Mouse (Mus musculus) CD8-positive naive resting alpha-beta T cell, adult 2 months (primary cell): ENCODE measurements around the gene Serpine1.
"Not testable (repeated sequence)": the region's sequence is repeated elsewhere in the genome, so short reads cannot be mapped to it uniquely, and the experiment has no call there.

Source experiments
- DNase-seq, 2 experiments: peaks; one replicate each; pipeline ENCODE4 v3.0.0; 2022; ENCODE audit warnings: low read depth in 2 of 2, low spot score in 2 of 2

Gene Serpine1

DNA sequence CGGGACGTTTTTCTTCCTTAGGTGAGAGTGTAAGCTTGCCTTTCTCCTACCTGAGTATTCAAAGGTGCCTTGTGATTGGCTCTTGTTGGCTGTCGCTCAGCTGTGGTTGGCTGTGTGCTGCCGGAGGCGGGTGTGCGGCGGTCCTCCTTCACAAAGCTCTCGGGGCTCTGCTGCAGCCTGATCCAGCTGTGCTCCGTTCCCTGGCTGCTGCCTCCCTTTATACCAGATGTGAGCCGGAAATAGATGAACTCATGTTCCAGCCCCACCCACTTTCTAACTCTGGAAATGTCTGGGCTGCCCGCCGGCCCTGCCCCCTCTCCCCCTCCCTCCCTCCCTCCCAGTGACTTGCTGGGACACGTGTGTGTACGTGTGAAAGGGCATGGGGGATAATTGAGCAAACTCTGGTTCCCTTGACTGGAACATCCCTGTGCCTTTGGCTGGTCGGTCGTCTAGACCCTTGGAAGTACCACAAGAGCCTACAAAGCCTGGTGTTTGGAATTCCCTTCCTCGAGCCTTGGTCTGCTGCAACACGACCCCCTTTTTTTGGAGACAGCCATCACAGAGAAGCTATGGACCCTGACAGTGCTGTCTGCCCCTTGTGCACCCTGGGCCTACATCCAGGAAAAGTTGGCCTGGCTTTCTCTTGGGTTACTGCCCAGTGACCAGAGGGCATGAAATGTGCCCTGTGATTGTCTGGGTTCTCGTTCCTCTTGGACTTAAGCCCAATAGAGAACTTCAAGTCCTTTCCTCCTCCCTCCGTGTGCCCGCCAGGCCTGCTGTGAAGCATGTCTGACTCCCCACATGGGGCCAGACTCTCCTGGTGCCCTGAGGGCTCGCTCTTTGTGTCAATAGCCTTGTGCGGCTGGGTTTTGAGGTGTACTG is at the start of gene Serpine1:
Gene Serpine1 (minus strand): TSS at position 190 of the 882 bp plus-strand sequence.
- DNase-seq, result peak in 1 of 2 experiments; percentile 10

DNA sequence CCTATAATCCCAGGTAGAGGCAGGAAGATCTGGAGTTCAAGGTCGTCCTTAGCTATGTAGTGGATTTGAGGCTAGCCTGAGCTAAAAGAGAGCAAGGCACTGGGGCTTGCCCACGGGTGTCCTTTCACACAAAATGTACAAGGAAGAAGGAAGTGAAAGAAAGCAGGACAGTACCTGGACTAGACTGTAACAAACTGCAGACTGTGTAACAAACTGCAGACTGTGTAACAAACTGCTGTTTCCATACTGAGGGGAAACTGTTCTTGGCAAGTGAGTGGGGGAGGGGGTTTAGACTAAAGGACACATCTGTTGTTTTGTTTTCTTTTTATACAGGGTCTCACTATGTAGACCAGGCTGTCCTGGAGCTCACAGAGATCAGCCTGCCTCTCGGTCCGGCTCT is 49.2 kb upstream of the Serpine1 start:
- DNase-seq, result no peak

DNA sequence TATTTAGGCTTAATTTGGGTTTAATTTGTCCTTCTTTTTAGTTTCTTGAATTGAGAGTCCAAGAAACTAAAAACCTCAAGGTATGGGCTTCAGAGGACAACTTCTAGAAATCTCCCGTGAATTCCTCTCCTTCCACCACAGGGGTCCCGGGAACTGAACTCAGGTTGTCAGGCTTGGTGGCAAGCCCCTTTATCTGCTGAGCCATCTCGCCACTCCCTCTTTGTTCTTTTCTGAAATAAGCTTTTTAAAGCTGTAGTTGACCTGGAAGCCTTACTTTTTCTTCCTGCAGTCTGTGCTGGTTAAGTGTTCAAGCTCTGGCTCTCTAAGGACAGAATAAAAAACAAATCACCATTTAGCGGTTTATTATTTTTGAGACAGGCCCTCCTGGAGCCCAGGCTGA is 46.8 kb upstream of the Serpine1 start:
- DNase-seq, result no peak

DNA sequence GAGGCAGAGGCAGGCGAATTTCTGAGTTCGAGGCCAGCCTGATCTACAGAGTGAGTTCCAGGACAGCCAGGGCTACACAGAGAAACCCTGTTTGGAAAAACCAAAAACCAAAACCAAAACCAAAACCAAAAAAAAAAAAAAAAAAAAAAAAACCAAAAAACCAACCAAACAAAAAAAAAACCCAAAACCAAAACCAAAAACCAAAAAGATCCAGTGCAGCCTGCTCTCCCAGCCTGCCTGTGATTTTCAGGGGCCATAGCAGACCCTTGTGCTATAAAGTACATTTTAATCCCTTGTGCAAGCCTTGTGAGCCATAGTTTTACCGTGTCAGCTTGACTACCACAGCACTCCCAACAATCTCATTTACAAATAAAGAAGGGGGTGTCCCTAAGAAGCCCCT is 45.9 kb upstream of the Serpine1 start:
- not testable (repeated sequence) for DNase-seq

DNA sequence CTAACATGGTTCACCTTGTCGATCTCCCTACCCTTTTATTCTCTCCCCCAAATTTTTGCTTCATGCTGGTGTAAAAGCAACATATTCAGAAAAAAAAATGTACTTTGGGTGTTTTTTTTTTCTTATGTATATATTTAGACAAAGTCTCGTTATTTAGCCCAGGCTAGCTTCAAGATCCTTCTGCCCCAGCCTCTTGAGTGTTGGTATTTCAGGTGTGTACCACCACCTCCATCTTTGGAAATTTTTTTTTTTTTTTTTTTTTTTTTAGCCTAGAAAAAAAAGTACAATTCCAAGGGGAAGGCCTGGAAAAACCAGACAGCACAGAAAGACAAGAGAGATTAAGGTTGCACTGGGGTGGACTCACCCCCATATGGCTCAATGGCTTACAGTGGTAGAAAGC is 44.9 kb upstream of the Serpine1 start:
- DNase-seq, result no peak

DNA sequence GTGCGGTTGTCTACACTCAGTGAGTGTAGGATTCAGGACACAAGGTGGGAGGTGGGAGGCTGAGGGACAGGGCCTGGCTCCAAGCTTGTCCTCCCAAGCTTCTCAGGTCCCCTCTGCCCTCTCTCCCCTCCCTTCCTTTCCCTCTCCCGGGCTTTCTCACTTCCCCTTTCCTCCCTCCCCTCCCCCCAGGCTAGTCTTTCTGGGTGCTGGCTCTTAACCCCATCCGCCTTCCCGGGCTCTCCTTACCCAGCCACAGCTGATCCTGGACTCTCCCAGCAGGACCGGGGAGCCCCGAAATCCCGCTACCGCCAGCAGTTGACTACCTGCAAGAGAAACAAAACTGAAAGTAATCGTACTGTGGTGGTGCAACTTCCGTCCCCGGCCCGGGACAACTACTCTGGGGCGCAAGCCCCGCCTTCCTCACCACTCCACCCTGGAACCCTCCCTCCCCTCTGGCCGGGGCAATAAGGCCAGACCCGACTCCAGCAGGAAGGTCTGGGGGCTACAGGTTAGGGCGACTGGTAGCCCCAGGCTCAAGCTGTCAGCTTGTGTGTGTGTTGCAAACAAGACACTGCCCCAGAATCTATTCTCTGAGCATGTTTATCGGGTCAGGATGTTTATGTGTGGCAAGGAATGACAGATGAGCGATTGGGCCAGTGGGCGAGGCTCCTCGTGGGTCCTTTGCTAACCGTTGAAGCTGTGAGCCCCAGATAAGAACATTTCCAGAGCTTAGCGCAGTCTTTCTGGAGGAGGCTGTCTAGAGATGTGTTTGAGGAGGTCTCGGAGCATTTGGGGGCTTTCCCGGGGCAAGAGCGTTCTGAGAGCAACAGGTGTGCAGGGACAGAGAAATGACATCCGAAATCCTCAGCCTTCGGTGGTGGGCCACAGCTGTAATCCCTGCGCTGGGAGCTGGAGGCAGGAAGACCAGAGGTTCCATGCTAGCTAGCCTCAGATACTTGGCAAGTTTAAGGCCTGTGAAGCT is 44.1 kb upstream of the Serpine1 start, which contains the start of gene Trim56:
Gene Trim56 (minus strand): TSS at position 344 of the 982 bp plus-strand sequence.
- peak; percentile 54 to 71 for DNase-seq

DNA sequence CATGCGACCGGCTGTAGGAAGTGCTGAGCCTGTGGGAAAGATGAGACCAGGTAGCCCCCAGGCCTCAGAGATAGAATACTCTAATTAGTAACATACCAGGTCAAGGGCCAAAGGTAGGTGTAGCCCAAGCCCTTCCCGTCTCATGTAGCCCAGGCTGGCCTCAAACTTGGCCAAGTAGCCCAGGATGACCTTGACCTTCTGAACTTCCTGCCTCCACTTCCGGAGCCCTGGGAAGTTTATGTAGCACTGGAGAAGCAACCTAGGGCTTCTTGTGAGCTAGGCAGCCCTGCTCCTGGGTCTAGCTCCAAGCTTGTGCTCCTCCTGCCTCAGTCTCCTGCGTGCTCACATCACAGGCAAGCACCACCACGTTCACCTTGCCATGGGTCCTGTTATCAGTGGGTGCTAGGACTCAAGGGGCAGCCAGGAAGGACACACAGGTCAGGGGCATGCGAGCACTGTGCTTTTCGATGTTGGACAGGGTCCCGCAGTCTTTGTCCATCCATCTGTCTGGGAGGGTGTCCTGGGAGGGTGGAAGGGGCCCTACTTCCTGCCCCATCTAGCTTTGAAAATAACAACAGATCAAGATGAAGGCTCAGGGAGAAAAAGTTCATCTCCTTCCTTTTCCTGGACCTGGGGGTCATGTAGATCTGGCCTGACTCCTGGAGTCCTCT is 43.0 kb upstream of the Serpine1 start:
- no peak for DNase-seq

DNA sequence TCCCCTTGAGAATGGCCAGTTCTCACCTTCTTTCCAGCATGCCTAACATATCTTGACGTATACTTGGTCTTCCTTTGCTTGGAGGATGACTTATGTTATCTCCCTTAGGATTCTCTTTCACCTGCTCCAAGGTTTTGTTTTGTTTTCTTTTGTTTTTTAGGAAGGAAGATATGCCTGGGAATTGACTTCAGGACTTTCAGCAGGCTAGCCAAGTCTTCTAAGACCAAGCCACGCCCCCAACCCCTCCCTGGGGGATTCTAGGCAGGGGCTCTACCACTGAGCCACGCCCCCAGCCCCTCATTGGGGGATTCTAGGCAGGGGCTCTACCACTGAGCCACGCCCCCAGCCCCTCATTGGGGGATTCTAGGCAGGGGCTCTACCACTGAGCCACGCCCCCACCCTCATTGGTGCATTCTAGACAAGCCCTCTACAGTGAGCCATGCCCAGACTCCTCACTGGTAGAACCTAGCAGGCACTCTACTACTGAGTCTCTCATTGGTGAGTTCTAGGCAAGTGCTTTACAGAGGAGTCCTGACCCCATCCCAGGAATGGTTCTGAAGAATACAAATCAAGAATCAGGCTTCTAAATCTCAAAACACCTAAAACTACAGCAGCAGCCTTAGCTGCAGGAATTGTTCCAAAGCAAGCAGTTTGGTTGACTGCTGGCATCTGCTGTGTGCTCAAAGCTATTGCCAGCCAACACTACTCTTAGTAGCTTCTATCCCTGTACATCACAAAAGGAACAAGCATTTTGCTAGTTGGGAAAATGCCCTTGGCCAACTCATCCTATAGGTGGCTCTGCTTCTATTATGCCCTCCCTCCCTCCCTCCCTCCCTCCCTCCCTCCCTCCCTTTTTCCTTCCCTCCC is 39.7 kb upstream of the Serpine1 start:
- no peak for DNase-seq

DNA sequence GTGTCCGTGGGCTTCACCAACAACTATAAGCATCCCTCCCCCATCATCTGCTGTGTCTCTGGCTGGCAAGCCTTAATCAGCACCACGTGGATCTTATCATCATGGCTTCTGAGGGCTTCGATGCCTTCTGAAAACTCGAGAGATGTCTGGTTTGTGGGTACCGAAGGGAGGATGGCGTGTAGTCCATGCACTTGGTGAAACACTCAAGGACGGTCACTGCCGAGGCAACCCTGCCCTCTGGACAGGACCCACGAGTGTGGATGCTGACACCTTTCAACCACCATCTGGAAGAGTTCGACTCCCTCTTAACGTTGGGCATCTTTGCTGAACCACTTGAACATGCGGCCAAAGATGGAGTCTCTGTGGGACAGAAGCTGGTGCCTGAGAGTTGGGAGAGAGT is 38.8 kb upstream of the Serpine1 start:
- no peak for DNase-seq

DNA sequence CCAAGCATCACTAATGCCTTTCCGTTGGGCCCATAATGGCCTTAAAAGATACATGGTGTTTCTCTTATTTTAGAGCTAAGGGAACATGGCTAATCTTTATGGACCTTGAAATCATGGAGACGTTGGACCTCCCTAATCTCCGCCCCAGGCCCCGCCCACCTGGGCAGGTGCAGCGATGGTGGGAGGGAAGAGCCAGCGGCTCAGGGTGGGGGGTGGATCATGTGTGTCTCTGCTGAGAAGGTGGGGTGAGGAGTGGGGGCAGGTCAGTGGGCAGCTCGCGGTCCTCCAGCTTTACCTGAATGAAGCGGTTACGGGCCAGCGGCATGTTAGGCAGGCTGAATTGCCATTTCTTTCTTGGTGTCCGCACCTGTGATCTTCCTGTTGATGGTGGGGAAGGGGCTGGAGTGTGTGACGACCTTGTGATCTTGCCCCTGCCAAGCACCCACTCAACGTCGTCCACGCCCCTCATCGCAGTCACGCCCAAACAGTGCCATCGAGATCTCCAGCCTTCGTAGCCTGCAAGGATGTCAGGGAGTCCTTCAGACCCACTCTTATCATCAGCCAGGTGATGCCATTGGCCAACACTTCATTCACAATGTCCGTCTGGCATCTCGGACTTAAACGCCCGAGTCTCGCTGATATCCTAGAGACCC is 38.0 kb upstream of the Serpine1 start:
- no peak for DNase-seq

DNA sequence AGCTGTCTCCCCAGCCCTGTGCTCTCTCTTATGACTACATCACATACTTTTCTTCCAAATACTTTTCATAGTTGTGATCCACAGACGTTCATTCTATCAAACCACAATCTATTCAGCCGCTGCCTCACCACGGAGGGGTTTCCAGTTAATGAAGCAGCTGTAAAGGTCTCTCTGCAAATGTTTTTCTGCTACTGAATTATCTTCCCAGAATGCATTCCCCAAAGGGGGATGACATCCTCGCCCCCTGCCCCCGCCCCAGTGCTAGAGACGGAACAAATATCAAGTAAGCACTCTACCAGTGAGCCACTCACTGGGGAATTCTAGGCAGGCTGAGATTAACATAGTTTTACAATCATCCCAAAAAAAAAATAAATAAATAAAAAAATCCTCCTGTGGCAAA is 36.0 kb upstream of the Serpine1 start:
- DNase-seq, result no peak

DNA sequence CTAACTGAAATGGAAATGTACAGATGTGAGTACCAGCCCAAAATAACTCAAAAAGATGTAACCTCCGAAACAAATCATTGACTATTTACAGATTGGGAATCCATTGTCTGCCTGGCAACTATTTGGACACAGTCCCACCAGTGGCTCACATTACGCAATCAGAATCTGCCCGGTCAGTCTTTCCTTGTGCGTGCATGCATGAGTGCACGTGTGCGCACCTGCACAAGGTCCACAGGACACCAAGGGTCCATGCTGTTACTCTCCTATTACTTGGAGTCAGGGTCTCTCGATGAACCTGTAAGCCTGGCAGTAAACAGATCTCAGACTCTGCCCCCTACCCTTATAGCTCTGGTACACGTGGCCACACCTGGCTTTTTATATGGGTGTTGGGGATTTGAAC is 35.6 kb upstream of the Serpine1 start:
- no peak for DNase-seq

DNA sequence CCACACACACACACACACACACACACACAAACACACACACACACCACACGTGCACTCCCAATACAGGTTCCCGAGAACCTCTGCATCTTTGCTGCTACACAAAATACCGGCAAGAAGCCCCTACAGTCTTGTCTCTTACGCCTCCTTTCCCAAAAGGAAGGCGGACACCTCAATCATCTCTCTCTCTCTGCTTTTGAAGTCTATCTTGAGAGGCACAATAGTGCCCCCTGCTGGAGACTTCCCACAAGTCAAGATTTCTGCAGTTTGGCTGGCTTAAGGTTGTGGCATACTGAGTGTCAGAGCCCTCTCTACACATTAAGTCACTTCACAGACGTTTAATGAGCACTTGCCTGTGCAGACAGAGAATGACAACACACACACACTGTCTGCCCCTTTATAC is 35.0 kb upstream of the Serpine1 start:
- DNase-seq, result peak; percentile 61 to 73

DNA sequence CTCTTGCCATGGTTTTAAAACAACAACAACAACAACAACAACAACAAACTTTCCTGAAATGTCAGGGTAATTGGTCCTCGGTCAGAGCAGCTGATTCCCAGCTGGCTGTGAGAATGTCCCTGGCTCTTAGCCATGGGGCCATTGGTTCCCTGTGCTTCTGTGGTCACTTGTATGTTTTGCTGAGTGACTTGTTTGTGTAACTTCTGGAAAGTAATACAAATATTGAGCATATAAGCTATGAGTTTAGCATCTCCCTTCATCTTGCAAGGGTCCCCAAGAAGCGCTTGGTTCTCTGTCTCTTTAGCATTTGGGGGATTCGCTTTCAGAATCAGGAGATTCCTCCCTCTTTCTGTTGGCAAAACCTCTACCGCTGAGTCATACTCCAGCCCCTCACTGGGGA is 34.4 kb upstream of the Serpine1 start:
- no peak for DNase-seq

DNA sequence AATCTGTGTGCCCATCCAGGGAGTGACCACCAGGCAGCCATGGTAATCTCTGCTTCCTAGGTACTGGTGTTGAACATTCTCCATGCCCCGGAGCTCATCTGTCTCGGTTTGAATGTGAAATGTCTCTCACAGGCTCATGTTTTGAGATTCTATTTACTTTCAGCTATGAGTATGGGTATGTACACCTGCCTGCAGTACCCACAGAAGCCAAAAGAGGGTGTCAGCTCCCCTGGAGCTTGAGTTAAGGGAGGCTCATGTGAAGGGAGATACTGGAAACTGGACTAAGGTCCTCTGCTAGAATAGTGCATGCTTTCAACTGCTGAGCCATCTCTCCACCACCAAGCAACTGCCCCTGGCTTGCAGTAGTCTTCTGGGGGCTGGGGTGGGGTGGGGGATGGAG is 31.9 kb upstream of the Serpine1 start:
- DNase-seq, result no peak

DNA sequence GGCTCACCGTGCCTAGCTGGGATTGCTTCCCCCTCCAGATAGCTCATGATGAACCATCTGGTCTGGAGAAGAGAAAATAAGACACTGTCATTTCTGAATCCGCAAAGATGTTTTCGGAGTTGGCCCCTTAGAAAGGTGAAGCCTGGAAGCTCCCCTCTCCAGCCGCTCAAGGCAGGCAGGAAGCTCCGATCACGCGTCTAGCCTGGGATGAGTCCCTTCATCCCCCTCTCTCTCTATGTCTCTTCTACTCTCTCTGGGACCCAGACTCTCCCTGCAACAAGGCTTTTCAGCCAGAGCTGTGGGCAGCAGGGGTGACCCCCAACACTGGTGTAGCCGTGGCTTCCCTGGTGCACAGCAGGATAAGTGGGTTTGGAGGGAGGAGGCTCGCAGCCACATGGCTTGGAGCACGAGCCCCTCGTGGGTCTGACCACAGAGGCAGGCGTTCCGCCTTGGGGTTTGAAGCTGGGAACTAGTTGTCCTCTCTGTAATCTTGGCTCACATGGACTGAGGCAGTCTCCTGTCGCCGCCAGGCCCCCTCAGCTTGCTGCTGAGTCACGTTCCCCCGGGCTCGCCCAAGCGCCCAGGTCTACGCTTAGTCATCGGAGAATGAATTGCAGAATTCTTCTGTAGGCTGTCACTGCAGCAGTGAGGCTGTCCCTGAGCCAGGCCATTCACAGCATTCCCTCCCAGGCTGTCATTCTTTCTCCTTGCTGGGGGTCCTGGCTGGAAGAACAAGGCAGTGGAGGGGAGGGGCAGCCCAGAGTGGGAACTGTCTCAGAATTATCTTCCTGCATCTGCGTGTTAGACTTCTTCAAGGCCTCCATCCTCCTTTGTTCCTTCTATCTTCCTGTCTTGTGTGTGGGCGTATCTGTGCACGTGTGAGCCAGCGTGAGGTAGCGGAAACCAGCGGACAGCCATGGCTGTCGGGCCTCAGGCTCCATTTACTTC is 30.8 kb upstream of the Serpine1 start:
- peak in 1 of 2 experiments; percentile 52 for DNase-seq

DNA sequence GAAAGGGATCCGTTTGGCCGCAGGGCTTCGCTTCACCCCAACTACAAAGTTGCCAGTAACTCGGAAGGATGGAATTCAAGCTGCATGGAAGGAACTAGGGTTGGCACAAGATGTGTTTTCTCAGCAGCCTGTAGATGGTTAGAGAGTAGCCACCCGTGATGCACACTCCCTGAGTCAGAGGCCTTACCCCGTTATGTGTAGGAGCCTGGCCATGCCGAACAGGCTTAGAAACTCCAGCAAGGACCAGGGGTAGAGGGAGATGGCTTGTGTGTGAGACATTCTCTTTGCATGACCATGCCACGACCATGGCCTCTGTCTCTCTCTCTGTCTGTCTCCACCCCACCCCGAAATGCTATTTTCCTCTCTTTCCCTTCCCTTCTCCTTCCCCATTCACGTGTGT is 30.0 kb upstream of the Serpine1 start:
- no peak for DNase-seq

DNA sequence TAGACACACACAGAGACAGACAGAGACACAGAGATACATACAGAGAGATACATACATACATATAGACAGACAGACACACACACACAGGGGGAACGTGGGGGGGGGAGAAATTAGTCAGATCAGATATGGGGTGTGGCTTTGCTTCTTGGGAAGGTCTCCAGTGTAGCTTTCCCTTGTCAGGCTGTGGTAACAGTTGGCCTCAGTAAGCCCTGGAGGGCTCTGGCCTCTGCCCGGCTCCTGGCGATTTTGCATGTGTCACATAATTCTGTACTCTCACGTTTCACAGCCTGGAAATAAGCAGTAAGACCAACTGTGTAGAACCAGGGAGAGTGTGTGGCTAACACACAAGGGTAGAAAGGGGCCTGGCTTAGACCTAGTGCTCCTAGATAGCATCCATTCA is 28.6 kb upstream of the Serpine1 start:
- no peak for DNase-seq

DNA sequence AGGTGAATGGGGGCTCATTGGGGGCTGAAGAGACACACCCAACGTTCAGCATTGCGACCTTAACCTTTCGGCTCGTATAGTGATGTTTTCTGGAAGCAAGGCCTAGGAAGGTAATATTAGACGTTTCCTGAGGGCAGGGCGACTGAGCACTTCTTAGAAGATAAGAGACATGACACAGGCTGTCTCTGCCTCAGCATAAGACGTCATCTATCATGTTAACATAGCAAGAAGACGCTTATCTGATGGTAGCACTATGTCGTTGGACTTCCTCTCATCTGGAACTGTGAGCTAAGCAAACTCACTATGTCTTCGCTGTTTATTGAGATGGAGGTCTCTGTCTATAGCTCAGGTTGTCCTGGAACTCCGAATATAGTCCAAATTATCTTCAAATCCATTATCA is 26.4 kb upstream of the Serpine1 start:
- DNase-seq, result no peak
